ENCODE assay signal across 22 mouse cellular contexts in genomic region chr4:48667279-48667678, GRCm38 (mm10). TPM values are rescaled to one million over a fixed set of nuclear protein-coding genes. Genes with fewer than 3 reads are reported as not detected.
"Had no signal": no experiment of that assay in that cellular context is flagged by ENCODE, and none has a peak within 500 bp of the region (broad histone marks: within the 10 kb centered on the region; RNA-seq: fewer than 3 reads in every experiment).

No protein-coding gene starts in this region.

- ATAC-seq: liver, embryonic 12.5 days had no signal

- H3K4me2 ChIP-seq: limb, embryonic 13.5 days; liver, embryonic 12.5 days; liver, embryonic 15.5 days; midbrain, embryonic 11.5 days; neural tube, embryonic 12.5 days; neural tube, embryonic 15.5 days had no signal

- H3K9ac ChIP-seq: limb, embryonic 13.5 days; liver, embryonic 12.5 days; liver, embryonic 15.5 days; neural tube, embryonic 12.5 days; neural tube, embryonic 15.5 days had no signal

- H3K36me3 ChIP-seq: liver, embryonic 12.5 days; liver, embryonic 15.5 days had no signal

- H3K4me1 ChIP-seq: limb, embryonic 10.5 days; limb, embryonic 13.5 days; liver, embryonic 12.5 days; liver, embryonic 15.5 days; neural tube, embryonic 12.5 days; neural tube, embryonic 15.5 days had no signal

- H3K9me3 ChIP-seq: limb, embryonic 10.5 days; limb, embryonic 13.5 days; liver, embryonic 12.5 days; liver, embryonic 15.5 days; neural tube, embryonic 12.5 days; neural tube, embryonic 15.5 days had no signal

- DNase-seq: kidney, postnatal 14 days; kidney, postnatal 4 days; liver; lung, adult 2 months; lung, postnatal 14 days; lung, postnatal 4 days; midbrain, embryonic 14.5 days; right cerebral cortex, adult 18-20 months; right cerebral cortex, postnatal 14 days; right cerebral cortex, postnatal 4 days; thymus, adult 18-20 months; thymus, postnatal 36 days had no signal

- H3K27ac ChIP-seq: limb, embryonic 10.5 days; limb, embryonic 13.5 days; liver, embryonic 12.5 days; liver, embryonic 15.5 days; neural tube, embryonic 12.5 days; neural tube, embryonic 15.5 days had no signal

- H3K27me3 ChIP-seq: limb, embryonic 13.5 days; liver, embryonic 12.5 days; liver, embryonic 15.5 days; neural tube, embryonic 12.5 days; neural tube, embryonic 15.5 days had no signal

- H3K4me3 ChIP-seq: limb, embryonic 10.5 days; limb, embryonic 13.5 days; liver, embryonic 12.5 days; liver, embryonic 15.5 days; neural tube, embryonic 12.5 days; neural tube, embryonic 15.5 days had no signal

RNA-seq across cellular contexts. Expression of gene Cavin4, which starts 4.0 kb away (rescaled TPM):
- total RNA-seq: megakaryocyte progenitor cell, adult 5-6 weeks; megakaryocyte-erythroid progenitor cell, adult 5-6 weeks had no signal
- polyA plus RNA-seq: spleen, adult 2 months had no signal
